Mouse (Mus musculus): ENCODE measurements around the gene Gpr141.

GRCm38 (mm10) chr13:19794486-19794885 is 29.6 kb downstream of the Gpr141 start:
- TF ChIP-seq HCFC1 (IDR thresholded peaks at IDR 0.05; ENCODE audit: borderline replicate concordance, insufficient read depth, low read length), result no peak
- TF ChIP-seq ZC3H11A (IDR thresholded peaks at IDR 0.05; ENCODE audit: borderline replicate concordance, low read depth, low read length), result no peak
